Mouse (Mus musculus): ENCODE results near the gene Phf19. TPM values are rescaled to one million over a fixed set of nuclear protein-coding genes. Genes with fewer than 3 reads are reported as not detected.

The Phf19 gene
- polyA plus RNA-seq, 1 experiment: 0.21 TPM

DNA sequence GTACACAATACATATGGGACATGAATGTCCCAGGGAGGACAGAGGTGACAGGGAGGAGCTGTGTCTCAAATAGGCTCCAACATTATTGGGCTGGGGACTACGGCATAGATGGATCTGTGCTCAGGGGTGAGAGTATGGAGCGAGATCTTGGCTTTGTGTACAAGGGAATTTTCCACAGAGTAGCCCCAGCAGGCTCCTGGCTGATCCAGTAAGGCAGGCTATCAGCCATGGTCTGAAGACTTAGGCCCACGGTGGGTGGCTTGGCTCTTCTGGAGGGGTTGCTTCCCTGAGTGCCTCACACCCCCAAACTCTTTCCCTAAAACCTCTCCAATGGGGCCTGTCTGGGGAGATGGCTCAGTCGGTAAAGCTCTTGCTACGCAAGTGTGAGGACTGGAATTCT is 26.4 kb upstream of the Phf19 start:
- Histone ChIP-seq H3K36me3 (ENCODE audit: control insufficient read depth, insufficient read depth, low read length) (no peaks in the 10 kb centered on the region), H3K27ac (ENCODE audit: control insufficient read depth, insufficient read depth, low read depth, low read length) (no peak overlapping the region), H3K4me1 (ENCODE audit: control insufficient read depth, insufficient read depth, low read length) (no peaks in the 10 kb centered on the region), H3K4me3 (ENCODE audit: control insufficient read depth, low read depth, low read length) (no peak overlapping the region), H3K27me3 (ENCODE audit: control insufficient read depth, insufficient read depth, low read length) (no peaks in the 10 kb centered on the region)
- TF ChIP-seq CTCF (IDR thresholded peaks at IDR 0.05; ENCODE audit: control insufficient read depth, insufficient read depth, insufficient replicate concordance, low read depth, low read length) (no peak), POLR2A (IDR thresholded peaks at IDR 0.05; ENCODE audit: control insufficient read depth, low read depth, low read length) (no peak)

DNA sequence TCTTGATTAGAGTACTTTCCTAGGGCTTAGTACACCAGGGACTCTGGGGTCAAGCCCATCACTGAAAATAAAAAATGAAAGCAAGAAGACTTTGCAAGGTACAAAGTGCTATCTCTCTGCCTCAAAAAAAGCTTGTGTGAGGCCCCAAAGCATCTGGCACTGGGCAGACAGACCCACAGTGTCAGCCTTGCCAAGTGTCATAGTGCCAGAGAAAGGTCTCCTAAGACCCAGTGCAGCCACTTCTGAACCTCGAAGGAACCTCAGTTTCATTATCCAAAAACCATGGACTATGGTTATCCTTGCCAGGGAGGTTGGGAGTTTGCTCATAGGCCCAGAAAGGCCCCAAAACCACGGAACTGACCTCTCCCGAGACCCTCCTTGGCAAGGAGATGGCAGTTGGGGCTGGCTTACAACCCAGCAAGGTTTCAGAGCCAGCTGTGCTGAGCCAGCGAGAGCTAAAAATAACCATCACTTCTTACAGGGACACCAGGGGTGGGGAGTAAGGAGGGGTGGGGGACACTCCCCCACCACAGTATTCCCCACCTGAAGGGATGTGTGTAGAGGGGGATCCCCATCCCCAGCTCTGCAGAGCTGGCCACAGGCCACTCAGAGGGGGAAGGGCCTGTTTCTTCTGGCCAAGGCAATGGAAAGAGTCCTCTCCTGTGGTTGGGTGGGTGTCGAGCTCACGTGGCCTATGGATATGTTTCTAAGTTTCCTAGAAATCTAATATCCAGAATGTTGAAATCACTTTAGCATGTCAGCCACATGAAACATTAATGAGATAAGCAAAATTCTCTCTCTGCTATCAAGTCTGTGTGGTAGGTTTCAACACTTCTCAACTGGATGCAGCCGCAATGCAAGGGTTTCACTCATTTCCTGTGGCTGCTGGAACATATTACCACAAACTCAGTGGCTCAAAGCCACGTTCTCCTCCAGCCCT is 24.7 kb upstream of the Phf19 start:
- Histone ChIP-seq H3K36me3 (ENCODE audit: control insufficient read depth, insufficient read depth, low read length) (no peaks in the 10 kb centered on the region), H3K27me3 (ENCODE audit: control insufficient read depth, insufficient read depth, low read length) (no peaks in the 10 kb centered on the region), H3K27ac (ENCODE audit: control insufficient read depth, insufficient read depth, low read depth, low read length) (no peak overlapping the region), H3K4me1 (ENCODE audit: control insufficient read depth, insufficient read depth, low read length) (no peaks in the 10 kb centered on the region), H3K4me3 (ENCODE audit: control insufficient read depth, low read depth, low read length) (no peak overlapping the region)
- TF ChIP-seq CTCF (IDR thresholded peaks at IDR 0.05; ENCODE audit: control insufficient read depth, insufficient read depth, insufficient replicate concordance, low read depth, low read length) (no peak), POLR2A (IDR thresholded peaks at IDR 0.05; ENCODE audit: control insufficient read depth, low read depth, low read length) (no peak)

DNA sequence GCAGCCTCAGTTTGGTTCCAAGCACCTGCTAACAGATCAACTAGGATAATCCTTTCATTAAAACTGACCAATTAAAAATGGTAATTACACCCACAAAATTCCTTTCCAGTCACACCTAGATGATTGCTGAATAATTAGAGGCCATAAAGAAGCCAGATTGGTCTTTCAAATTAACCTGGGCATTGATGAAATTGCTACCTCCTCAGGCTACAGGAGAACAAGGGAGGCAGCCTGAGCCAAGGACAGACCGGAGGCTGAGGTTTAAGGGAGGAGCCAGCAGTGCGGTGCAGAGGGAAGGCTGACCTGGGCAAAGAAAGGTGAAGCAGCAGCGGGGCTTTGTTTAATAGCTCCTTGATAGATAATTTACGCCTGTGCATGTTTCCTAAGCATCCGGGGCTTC is 23.6 kb upstream of the Phf19 start:
- Histone ChIP-seq H3K4me3 (ENCODE audit: control insufficient read depth, low read depth, low read length) (no peak overlapping the region), H3K27me3 (ENCODE audit: control insufficient read depth, insufficient read depth, low read length) (no peaks in the 10 kb centered on the region), H3K4me1 (ENCODE audit: control insufficient read depth, insufficient read depth, low read length) (no peaks in the 10 kb centered on the region), H3K27ac (ENCODE audit: control insufficient read depth, insufficient read depth, low read depth, low read length) (no peak overlapping the region), H3K36me3 (ENCODE audit: control insufficient read depth, insufficient read depth, low read length) (no peaks in the 10 kb centered on the region)
- TF ChIP-seq CTCF (IDR thresholded peaks at IDR 0.05; ENCODE audit: control insufficient read depth, insufficient read depth, insufficient replicate concordance, low read depth, low read length) (no peak), POLR2A (IDR thresholded peaks at IDR 0.05; ENCODE audit: control insufficient read depth, low read depth, low read length) (no peak)

DNA sequence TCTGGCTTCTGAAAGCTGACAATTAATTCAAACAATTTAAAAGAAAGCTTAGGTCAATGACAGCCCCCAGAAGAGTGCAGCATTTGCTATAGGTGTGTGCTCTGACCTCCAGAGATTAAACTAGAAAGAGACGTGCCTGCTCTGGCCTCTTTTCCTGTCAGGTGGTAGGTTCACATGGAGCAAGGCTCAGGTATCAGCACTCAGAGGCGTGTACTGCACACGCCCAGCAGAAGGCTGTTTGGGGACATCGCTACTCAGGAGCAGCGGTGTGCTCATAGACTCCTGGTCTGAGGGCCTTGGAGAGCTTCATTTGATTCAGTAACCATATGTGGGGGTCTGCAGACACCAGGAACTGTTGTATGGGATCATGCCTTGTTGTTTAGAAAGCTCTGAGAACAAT is 13.5 kb upstream of the Phf19 start:
- TF ChIP-seq CTCF (IDR thresholded peaks at IDR 0.05; ENCODE audit: control insufficient read depth, insufficient read depth, insufficient replicate concordance, low read depth, low read length) (no peak), POLR2A (IDR thresholded peaks at IDR 0.05; ENCODE audit: control insufficient read depth, low read depth, low read length) (no peak)
- no peaks in the 10 kb centered on the region for H3K4me1 ChIP-seq (ENCODE audit: control insufficient read depth, insufficient read depth, low read length)
- no peaks in the 10 kb centered on the region for H3K27me3 ChIP-seq (ENCODE audit: control insufficient read depth, insufficient read depth, low read length)
- H3K36me3 ChIP-seq (ENCODE audit: control insufficient read depth, insufficient read depth, low read length): no peaks in the 10 kb centered on the region
- no peak overlapping the region for H3K27ac ChIP-seq (ENCODE audit: control insufficient read depth, insufficient read depth, low read depth, low read length)
- H3K4me3 ChIP-seq (ENCODE audit: control insufficient read depth, low read depth, low read length): no peak overlapping the region

DNA sequence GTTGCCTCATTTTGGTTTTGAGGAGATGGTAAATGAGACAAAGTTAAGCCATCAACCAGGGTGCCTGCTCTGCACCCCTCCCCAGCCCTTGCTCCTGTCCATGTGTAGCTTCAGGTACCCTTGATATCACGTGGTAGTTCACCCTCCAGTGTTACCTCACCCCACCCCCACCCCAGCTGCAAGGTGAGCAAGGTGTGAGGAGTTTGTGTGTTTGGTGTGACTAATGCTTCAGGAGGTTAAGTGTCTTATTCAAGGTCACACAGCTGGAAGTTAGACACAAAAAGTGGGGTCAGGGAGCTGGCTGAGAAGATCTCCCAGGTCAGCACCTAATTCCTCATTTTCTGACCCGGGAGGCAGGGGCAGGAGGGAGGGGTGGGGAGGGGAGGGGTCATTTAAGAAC is 8.9 kb upstream of the Phf19 start:
- Histone ChIP-seq H3K27ac (ENCODE audit: control insufficient read depth, insufficient read depth, low read depth, low read length) (no peak overlapping the region), H3K36me3 (ENCODE audit: control insufficient read depth, insufficient read depth, low read length) (no peaks in the 10 kb centered on the region), H3K4me1 (ENCODE audit: control insufficient read depth, insufficient read depth, low read length) (no peaks in the 10 kb centered on the region), H3K27me3 (ENCODE audit: control insufficient read depth, insufficient read depth, low read length) (no peaks in the 10 kb centered on the region), H3K4me3 (ENCODE audit: control insufficient read depth, low read depth, low read length) (no peak overlapping the region)
- no peak for TF ChIP-seq POLR2A (IDR thresholded peaks at IDR 0.05; ENCODE audit: control insufficient read depth, low read depth, low read length)
- no peak for TF ChIP-seq CTCF (IDR thresholded peaks at IDR 0.05; ENCODE audit: control insufficient read depth, insufficient read depth, insufficient replicate concordance, low read depth, low read length)

DNA sequence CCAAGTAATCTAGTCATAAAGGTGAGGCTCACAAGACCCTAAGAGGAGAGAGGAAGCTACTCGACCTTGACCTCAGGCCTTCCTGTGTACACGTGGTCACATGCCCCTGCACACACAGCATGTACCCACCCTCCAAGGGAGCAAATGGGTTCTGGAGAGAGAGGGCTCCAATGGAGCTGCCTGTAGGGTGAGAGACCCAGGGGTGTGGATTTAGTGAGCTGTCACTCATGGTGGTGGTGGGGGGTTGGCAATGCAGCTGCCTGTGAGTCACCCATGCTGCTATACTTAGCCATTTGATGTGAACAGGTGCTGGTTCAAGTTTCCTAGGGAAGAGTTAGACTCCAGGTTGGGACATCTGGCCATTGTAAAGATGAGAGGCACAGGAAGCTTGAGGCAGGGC is 6.3 kb upstream of the Phf19 start:
- Histone ChIP-seq H3K4me3 (ENCODE audit: control insufficient read depth, low read depth, low read length) (no peak overlapping the region), H3K27ac (ENCODE audit: control insufficient read depth, insufficient read depth, low read depth, low read length) (no peak overlapping the region), H3K36me3 (ENCODE audit: control insufficient read depth, insufficient read depth, low read length) (no peaks in the 10 kb centered on the region), H3K27me3 (ENCODE audit: control insufficient read depth, insufficient read depth, low read length) (no peaks in the 10 kb centered on the region), H3K4me1 (ENCODE audit: control insufficient read depth, insufficient read depth, low read length) (no peaks in the 10 kb centered on the region)
- TF ChIP-seq CTCF (IDR thresholded peaks at IDR 0.05; ENCODE audit: control insufficient read depth, insufficient read depth, insufficient replicate concordance, low read depth, low read length) (no peak), POLR2A (IDR thresholded peaks at IDR 0.05; ENCODE audit: control insufficient read depth, low read depth, low read length) (no peak)

DNA sequence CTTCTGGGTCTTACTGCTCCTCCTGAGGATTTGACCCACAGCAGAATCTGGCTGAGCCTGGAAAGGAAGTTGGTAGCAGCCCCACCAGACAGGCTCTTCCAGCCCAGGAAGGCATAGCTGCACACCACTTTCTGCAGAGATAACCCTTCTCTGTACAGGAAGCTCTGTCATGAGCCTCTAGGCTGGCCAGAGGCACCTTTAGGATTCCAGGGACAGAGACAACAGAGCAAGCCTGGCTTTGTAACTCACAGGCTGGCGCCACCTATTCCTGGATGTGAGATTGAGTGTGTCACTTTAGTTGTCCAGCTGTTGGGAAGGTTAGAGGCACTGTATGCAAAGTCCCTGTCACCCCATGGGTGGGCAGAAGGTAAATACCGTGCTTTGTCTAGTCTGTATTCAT is 1.3 kb upstream of the Phf19 start:
- H3K36me3 ChIP-seq (ENCODE audit: control insufficient read depth, insufficient read depth, low read length): no peaks in the 10 kb centered on the region
- peaks cover 2% of the 10 kb centered on the region for H3K27me3 ChIP-seq (ENCODE audit: control insufficient read depth, insufficient read depth, low read length)
- TF ChIP-seq CTCF (IDR thresholded peaks at IDR 0.05; ENCODE audit: control insufficient read depth, insufficient read depth, insufficient replicate concordance, low read depth, low read length) (no peak), POLR2A (IDR thresholded peaks at IDR 0.05; ENCODE audit: control insufficient read depth, low read depth, low read length) (no peak)
- H3K4me3 ChIP-seq (ENCODE audit: control insufficient read depth, low read depth, low read length): no peak overlapping the region
- H3K4me1 ChIP-seq (ENCODE audit: control insufficient read depth, insufficient read depth, low read length): peaks cover 13% of the 10 kb centered on the region
- H3K27ac ChIP-seq (ENCODE audit: control insufficient read depth, insufficient read depth, low read depth, low read length): no peak overlapping the region
